Mouse (Mus musculus): ENCODE data around the gene Mindy4.

Mindy4 gene

DNA sequence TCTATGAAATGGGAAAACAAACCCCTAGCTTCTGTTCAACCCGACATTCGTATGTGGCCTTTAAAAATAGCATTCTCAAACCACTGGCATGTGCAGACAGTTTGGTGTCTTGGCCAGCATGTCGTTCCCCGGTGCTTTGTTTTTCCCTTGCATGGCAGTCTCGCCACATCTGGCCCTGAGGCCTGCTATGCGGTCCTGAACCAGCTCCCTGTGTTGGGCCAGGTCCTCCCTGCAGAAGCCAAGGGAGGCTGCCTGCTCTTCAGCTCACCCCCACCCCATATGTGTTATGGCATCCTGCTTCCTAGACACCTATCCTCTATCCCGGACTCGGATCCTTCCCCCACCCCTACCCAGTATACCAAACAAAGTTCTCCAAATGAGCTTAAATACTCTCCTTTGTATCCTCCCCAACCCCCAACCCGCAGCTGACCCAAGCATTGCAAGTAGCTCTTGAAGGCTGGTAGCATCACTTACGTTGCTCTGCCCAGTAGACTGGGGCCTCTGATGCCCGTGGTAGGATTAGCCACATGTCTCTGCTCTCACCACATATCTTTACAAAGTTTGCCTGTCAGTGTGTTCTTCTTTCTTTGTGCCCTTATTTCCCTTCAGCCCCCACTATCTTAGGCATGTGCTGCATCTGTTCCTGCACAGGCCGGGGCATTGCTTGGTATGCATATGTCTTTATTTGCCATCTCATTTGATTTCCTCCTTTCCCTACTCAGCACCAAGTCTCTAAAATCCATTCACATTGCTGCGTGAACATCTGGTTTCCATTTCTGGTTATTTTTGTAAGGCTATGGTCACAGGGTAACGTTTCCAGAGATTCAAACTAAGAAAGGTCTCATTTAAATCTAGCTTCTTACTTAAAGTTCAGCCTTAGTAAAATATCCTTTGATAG lies 55.5 kb downstream of the Mindy4 start:
- DNase-seq = no peak

DNA sequence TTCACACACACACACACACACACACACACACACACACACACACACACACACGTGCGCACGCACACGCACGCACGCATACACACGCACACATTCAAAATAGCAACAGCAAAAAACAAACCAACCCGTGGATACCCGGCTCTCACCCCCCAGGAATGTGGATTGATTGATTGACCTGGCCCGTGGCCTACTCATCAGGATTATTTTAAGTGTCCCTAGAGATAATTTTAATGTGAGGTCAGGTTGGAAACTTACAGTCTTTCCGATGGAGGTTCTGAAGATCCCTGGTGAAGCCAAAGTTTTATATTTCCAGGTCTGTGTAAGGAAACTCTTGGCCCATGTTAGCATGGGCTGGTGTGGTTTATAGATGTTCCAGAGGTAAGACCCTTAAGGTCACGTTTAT lies 59.0 kb downstream of the Mindy4 start:
- no peak for DNase-seq

GRCm38 (mm10) chr6:55263490-55264046 lies 60.4 kb downstream of the Mindy4 start:
- DNase-seq = no peak

DNA sequence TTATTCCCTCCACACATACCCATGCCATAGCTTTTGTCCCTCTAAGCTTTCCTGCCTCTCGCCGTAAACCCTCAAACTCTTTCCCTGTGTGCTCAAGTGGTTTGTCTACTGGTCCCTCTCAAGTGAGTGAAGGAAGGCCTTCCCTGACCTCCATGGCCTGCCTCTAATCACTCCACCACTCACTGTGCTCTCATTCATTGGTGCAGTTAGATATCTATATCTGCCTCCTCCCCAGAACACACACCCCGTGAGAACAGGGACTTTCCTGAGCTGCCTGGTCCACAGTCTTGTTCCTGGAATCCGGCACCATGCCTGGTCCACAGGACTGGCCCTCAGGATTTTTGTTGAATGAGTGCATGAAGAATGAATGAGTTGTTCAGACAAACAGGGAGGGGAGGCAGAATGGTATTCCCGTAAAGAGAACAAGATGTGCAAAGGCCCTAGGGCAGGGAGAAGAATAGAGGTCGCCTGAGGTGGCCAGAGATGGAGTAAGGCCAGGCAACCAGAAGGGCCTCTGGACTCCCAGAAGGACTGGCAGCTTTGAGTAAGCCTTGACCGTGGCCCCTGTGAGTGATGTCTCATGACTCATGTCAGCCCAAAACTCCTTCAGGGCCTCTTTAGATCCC lies 61.7 kb downstream of the Mindy4 start:
- no peak for DNase-seq

DNA sequence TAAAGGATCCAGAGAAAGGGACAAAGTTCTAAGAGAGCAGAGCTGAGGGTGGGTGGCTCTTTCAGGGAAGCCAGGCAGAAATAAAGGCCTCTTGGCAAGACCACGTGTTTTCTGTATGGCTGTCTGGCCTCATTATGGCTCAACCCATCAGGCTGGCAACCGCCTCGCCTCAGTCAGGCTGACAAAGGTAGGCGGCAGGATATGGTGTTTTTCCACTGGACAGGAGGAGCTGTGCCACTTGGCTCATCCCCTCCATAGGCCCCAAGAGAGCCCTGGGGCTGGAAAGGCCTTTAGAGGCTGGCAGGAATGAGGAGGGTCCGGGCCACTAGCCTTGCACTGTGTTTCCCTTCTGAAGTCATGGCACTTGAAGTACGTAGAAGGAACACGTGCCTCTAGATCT lies 69.8 kb downstream of the Mindy4 start:
- no peak for DNase-seq

- peak; percentile 69 to 80 for DNase-seq
These were observed 70.3 kb downstream of the Mindy4 start for GRCm38 (mm10) chr6:55273463-55273862.

- DNase-seq = peak; percentile 30 to 39
These were observed 71.8 kb downstream of the Mindy4 start for GRCm38 (mm10) chr6:55275000-55275399.

DNA sequence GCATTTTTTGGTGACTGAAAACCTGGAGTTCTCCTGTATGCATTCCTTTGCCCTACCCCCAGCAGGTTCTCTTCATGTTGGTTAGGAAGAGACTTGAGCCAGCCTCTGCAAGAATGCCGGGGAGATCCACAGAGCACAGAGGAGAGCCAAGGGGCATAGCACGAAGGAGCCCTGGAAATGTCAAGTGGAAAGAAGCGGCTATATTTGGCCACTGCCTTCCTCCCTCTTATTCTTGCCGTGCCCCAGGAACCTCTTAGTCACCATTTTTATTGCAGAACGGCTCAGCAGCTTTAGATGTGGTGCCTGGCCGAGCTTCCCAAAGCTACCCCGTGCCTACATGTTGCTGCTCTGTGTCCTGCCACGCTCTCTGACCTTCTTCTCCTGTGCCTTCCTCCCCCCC lies 72.6 kb downstream of the Mindy4 start:
- DNase-seq = no peak

DNA sequence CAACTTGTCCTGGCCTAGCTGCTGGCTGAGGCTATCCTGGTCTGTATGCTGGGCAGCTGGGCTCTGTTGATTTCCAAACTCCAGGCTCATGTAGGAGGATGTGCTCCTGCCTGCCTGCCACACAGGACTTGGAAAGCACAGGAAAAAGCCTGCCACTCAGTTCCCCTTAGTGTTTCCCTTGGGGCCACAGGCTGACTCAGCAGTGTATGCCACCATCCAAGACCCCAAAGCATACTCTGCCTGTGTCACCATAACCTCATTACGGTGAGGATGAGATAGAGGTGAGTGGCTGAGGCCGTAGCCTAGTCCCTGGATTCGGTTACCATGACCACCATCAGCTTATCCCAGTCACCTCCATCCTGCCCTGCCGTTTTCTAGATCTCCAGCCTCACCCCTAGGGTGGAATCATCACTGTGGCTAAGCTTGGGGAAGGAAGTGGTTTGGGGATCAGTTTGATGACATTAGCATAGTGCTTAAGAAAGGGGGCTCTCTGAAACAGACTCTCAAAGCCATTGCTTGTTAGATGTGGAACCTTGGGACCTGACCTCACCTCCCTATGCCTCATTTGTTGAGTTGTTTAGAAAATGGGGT lies 73.6 kb downstream of the Mindy4 start:
- DNase-seq = no peak

DNA sequence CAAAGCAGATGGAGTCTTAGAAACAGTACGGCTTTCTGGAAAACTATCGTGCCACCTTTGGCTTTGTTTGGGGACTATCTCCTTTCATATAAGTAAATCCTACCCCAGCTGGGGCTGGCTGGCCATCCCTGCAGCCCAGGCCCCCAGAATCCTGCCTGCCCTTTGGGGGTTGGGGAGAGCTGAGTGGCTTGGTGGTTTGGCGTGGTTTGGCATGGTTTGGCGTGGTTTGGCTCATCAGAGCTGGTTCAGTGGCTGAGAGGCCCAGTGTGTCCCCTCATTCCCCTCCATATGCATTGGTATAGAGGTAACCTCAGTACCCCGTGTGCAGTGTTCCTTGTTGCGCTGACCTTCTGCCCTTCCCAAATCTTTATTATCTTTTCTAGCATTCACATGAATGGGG lies 74.9 kb downstream of the Mindy4 start:
- DNase-seq = no peak

DNA sequence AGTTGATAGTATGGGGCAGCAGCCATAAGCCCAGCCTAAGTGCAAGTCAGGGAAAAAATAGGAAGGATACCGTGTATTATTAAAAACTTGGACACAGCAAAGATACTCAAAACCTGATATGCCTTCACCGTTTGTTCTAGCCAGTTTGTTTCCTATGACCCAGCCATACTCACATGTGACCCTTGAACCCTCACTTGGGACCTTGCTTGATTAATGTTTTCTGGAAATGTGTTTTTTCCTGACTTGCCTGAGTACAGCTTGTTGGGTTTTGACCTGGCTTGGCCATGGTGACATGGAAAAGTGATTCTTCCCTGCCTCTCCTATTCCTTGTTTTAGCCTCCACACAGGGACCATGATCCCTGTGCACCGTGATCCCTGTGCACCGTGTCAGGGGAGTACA lies 75.3 kb downstream of the Mindy4 start:
- DNase-seq = no peak

DNA sequence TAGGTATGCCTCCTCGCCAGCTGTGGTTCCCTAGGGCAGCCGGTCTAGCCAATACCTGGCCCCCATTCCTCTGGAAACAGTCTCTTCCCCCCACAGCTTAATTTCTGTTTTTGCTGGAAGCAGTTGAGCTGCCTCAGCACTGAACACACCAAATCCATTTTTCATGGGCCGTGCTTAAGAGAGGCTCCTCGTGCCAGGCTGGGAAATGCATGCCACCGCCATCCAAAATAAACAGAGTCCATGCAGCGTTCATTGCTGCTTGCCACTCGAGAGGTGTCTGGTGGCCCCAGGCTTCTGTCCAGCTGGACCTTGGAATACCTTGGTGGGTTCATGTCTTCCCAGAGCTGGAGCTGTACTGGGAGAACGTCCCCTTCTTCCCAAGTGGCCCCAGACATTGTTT lies 77.8 kb downstream of the Mindy4 start:
- no peak for DNase-seq

- DNase-seq = no peak
These were observed 78.5 kb downstream of the Mindy4 start for GRCm38 (mm10) chr6:55281687-55282086.

DNA sequence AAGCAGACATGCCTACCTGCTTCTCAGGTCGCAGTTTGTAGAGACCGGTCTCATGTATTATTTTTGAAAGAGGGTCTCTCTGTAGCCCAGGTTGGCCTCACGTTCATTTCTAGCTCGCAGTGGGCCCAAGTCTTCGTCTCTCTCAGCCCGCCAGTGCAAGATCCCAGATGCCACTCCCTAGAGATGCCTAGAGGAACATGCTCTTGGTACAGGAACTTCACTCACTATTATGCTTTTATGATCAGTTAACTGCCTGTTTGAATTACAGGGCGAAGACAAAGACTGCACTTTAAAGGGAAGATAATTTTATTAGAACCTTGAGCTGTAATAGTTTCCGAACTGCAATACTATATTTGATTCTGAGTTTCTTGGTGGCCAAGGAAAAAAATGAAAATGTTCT lies 79.2 kb downstream of the Mindy4 start:
- no peak for DNase-seq

DNA sequence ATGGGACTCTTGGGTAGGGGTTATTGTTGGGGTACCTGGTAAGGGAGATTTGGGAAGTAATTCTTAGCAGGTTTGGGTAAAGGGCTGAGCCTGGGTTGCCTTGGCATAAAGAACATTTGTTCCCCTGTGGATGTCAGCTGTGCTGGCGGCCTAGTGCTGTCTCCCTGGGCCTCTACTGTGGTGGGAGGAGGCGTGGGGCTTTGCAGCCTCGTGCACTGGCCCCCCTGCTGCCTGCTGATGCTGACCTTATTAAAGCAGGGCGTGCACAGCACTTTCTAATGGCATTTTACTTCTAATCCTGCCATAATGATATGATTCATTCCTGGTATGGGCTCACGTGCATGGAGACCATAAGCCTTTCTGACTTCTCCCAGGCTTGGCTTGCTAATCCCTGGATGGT lies 82.0 kb downstream of the Mindy4 start:
- no peak for DNase-seq

- no peak for DNase-seq
These were observed 84.9 kb downstream of the Mindy4 start for GRCm38 (mm10) chr6:55288007-55288602.

DNA sequence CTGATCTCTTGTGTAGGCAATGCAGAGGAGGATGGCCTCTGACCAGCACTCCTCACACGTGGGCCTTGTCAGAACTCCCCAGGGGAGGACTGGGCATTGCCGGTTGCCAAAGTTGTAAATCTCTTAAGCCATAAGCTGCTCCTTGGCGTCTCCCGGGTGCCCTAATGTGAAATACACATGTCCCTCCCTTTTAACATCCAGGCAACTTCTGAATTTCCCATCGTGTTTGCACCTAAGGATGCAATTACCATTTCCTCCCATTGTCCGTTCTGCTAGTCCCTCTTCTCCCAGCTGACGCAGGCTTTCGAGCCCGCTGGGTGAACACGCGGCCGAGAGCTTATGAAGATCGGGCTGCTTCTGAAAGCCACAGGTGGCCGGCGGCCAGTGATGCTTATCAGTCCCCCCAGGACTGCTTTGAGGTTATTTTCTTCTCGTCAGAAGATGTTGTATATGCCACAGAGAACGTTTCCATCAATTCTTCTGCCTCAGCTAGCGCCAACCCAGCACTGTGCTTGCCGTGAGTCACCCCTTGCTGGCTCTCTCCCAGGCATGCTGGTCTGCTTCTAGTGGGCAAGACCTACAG lies 91.5 kb downstream of the Mindy4 start:
- DNase-seq = peak; percentile 74 to 91

- no peak for DNase-seq
These were observed 92.1 kb downstream of the Mindy4 start for GRCm38 (mm10) chr6:55295325-55295724.

GRCm38 (mm10) chr6:55299482-55299881 lies 96.3 kb downstream of the Mindy4 start:
- no peak for DNase-seq

GRCm38 (mm10) chr6:55299917-55300316 lies 96.7 kb downstream of the Mindy4 start:
- DNase-seq = no peak

GRCm38 (mm10) chr6:55300704-55301103 lies 97.5 kb downstream of the Mindy4 start:
- DNase-seq = peak; percentile 38 to 50

- DNase-seq = peak; percentile 58 to 81
These were observed 107.0 kb downstream of the Mindy4 start for GRCm38 (mm10) chr6:55310179-55310578.

DNA sequence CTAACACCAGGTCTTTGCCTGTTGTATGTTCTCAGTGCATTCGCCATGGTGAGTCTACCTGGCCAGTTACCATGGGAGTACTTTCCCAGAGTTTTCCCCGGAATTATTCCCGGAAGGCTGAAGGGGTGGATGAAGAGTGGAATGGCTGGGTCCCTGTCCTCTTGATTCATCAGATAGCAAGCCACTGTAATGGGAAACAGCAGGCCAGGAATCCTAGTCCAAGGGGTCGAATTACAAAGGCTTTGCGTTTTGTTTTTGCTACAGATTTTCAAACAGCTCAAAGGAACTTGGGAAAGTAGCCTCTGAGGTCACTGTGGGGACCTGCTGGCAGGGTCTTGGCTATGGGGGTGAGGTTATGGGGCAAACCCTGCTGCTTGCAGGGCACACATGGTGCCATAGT lies 108.8 kb downstream of the Mindy4 start:
- DNase-seq = no peak

All from lung, postnatal 4 days (tissue).